Mouse (Mus musculus): Measurements from ENCODE around the gene Sp100. TPM values are rescaled to one million over a fixed set of nuclear protein-coding genes. Genes with fewer than 3 reads are reported as not detected.
A peak's percentile ranks its signal among the peaks of the same experiment; 100 is the strongest.
"Not testable (repeated sequence)": the region's sequence is repeated elsewhere in the genome, so short reads cannot be mapped to it uniquely, and the experiment has no call there.

Sp100 gene
- polyA plus RNA-seq, 1 experiment from 2014 or later, result 1.9 TPM

- H3K36me3 ChIP-seq (ENCODE audit: control insufficient read depth, insufficient read depth, low read length); H3K9ac ChIP-seq (replicated peaks; ENCODE audit: low read length); ATAC-seq (ENCODE audit: low FRiP score, low TSS enrichment); H3K4me1 ChIP-seq (ENCODE audit: control insufficient read depth, insufficient read depth, low read length); H3K4me3 ChIP-seq (replicated peaks; ENCODE audit: low read depth, low read length); H3K9me3 ChIP-seq (ENCODE audit: control insufficient read depth, low read length); H3K4me2 ChIP-seq (ENCODE audit: low read length); DNase-seq; H3K27ac ChIP-seq (replicated peaks; ENCODE audit: low read depth, low read length); H3K27me3 ChIP-seq (ENCODE audit: control insufficient read depth, insufficient read depth, low read length): not testable (repeated sequence)
- WGBS, result 72% methylated on average over 1 of the region's 1 CpGs
Observed at GRCm38 (mm10) chr1:85618689-85619088, 31.1 kb upstream of the Sp100 start.

GRCm38 (mm10) chr1:85636936-85637335 lies 12.9 kb upstream of the Sp100 start:
- not testable (repeated sequence) for DNase-seq; H3K9me3 ChIP-seq (ENCODE audit: control insufficient read depth, low read length); H3K9ac ChIP-seq (replicated peaks; ENCODE audit: low read length); H3K27ac ChIP-seq (replicated peaks; ENCODE audit: low read depth, low read length); H3K4me1 ChIP-seq (ENCODE audit: control insufficient read depth, insufficient read depth, low read length); H3K4me3 ChIP-seq (replicated peaks; ENCODE audit: low read depth, low read length); H3K27me3 ChIP-seq (ENCODE audit: control insufficient read depth, insufficient read depth, low read length); H3K4me2 ChIP-seq (ENCODE audit: low read length); ATAC-seq (ENCODE audit: low FRiP score, low TSS enrichment); H3K36me3 ChIP-seq (ENCODE audit: control insufficient read depth, insufficient read depth, low read length)
- whole genome bisulfite sequencing, result 62% methylated on average over 3 of the region's 3 CpGs

GRCm38 (mm10) chr1:85638144-85638543 lies 11.6 kb upstream of the Sp100 start:
- ATAC-seq (ENCODE audit: low FRiP score, low TSS enrichment); DNase-seq: not testable (repeated sequence)
- WGBS, result 81% methylated on average over 4 of the region's 4 CpGs

GRCm38 (mm10) chr1:85650524-85650923 lies 736 bp downstream of the Sp100 start:
- H3K4me1 ChIP-seq (ENCODE audit: control insufficient read depth, insufficient read depth, low read length); H3K9me3 ChIP-seq (ENCODE audit: control insufficient read depth, low read length): not testable (repeated sequence)
- 82% methylated on average over 3 of the region's 5 CpGs for WGBS

More at GRCm38 (mm10) chr1:85638144-85638543, 11.6 kb upstream of the Sp100 start:
- not testable (repeated sequence) for H3K27ac ChIP-seq (replicated peaks; ENCODE audit: low read depth, low read length); H3K4me2 ChIP-seq (ENCODE audit: low read length); H3K4me1 ChIP-seq (ENCODE audit: control insufficient read depth, insufficient read depth, low read length); H3K9ac ChIP-seq (replicated peaks; ENCODE audit: low read length); H3K27me3 ChIP-seq (ENCODE audit: control insufficient read depth, insufficient read depth, low read length); H3K9me3 ChIP-seq (ENCODE audit: control insufficient read depth, low read length); H3K4me3 ChIP-seq (replicated peaks; ENCODE audit: low read depth, low read length); H3K36me3 ChIP-seq (ENCODE audit: control insufficient read depth, insufficient read depth, low read length)

GRCm38 (mm10) chr1:85651770-85652275 lies 2.0 kb downstream of the Sp100 start:
- not testable (repeated sequence) for H3K27ac ChIP-seq (replicated peaks; ENCODE audit: low read depth, low read length); H3K27me3 ChIP-seq (ENCODE audit: control insufficient read depth, insufficient read depth, low read length); H3K36me3 ChIP-seq (ENCODE audit: control insufficient read depth, insufficient read depth, low read length); H3K4me3 ChIP-seq (replicated peaks; ENCODE audit: low read depth, low read length); H3K9me3 ChIP-seq (ENCODE audit: control insufficient read depth, low read length); H3K4me1 ChIP-seq (ENCODE audit: control insufficient read depth, insufficient read depth, low read length); H3K4me2 ChIP-seq (ENCODE audit: low read length); ATAC-seq (ENCODE audit: low FRiP score, low TSS enrichment); H3K9ac ChIP-seq (replicated peaks; ENCODE audit: low read length)
- DNase-seq, result peak; percentile 5
- WGBS, result 84% methylated on average over 13 of the region's 13 CpGs

More at GRCm38 (mm10) chr1:85650524-85650923, 736 bp downstream of the Sp100 start:
- DNase-seq; H3K9ac ChIP-seq (replicated peaks; ENCODE audit: low read length); H3K4me2 ChIP-seq (ENCODE audit: low read length); H3K27ac ChIP-seq (replicated peaks; ENCODE audit: low read depth, low read length); H3K36me3 ChIP-seq (ENCODE audit: control insufficient read depth, insufficient read depth, low read length); ATAC-seq (ENCODE audit: low FRiP score, low TSS enrichment); H3K27me3 ChIP-seq (ENCODE audit: control insufficient read depth, insufficient read depth, low read length); H3K4me3 ChIP-seq (replicated peaks; ENCODE audit: low read depth, low read length): not testable (repeated sequence)

GRCm38 (mm10) chr1:85657211-85657610 lies 7.4 kb downstream of the Sp100 start:
- not testable (repeated sequence) for H3K27me3 ChIP-seq (ENCODE audit: control insufficient read depth, insufficient read depth, low read length); DNase-seq; H3K4me1 ChIP-seq (ENCODE audit: control insufficient read depth, insufficient read depth, low read length); H3K4me2 ChIP-seq (ENCODE audit: low read length); H3K9me3 ChIP-seq (ENCODE audit: control insufficient read depth, low read length); ATAC-seq (ENCODE audit: low FRiP score, low TSS enrichment); H3K4me3 ChIP-seq (replicated peaks; ENCODE audit: low read depth, low read length); H3K27ac ChIP-seq (replicated peaks; ENCODE audit: low read depth, low read length); H3K36me3 ChIP-seq (ENCODE audit: control insufficient read depth, insufficient read depth, low read length); H3K9ac ChIP-seq (replicated peaks; ENCODE audit: low read length)
- 99% methylated on average over 2 of the region's 2 CpGs for WGBS

GRCm38 (mm10) chr1:85664266-85664665 lies 14.5 kb downstream of the Sp100 start:
- Histone ChIP-seq H3K27ac (replicated peaks; ENCODE audit: low read depth, low read length) (no peak overlapping the region), H3K36me3 (ENCODE audit: control insufficient read depth, insufficient read depth, low read length) (no peaks in the 10 kb centered on the region), H3K4me1 (ENCODE audit: control insufficient read depth, insufficient read depth, low read length) (no peaks in the 10 kb centered on the region), H3K9me3 (ENCODE audit: control insufficient read depth, low read length) (no peaks in the 10 kb centered on the region), H3K27me3 (ENCODE audit: control insufficient read depth, insufficient read depth, low read length) (no peaks in the 10 kb centered on the region), H3K4me2 (ENCODE audit: low read length) (no peak overlapping the region), H3K9ac (replicated peaks; ENCODE audit: low read length) (no peak overlapping the region), H3K4me3 (replicated peaks; ENCODE audit: low read depth, low read length) (no peak overlapping the region)
- no peak for DNase-seq
- no peak for ATAC-seq (ENCODE audit: low FRiP score, low TSS enrichment)

- ATAC-seq (ENCODE audit: low FRiP score, low TSS enrichment), result no peak
- no peak overlapping the region for H3K9ac ChIP-seq (replicated peaks; ENCODE audit: low read length)
- WGBS, result 79% methylated on average over 4 of the region's 4 CpGs
Observed at GRCm38 (mm10) chr1:85680226-85680625, 30.4 kb downstream of the Sp100 start.

GRCm38 (mm10) chr1:85686666-85687065 lies 36.9 kb downstream of the Sp100 start:
- Histone ChIP-seq H3K27ac (replicated peaks; ENCODE audit: low read depth, low read length) (no peak overlapping the region), H3K36me3 (ENCODE audit: control insufficient read depth, insufficient read depth, low read length) (no peaks in the 10 kb centered on the region), H3K27me3 (ENCODE audit: control insufficient read depth, insufficient read depth, low read length) (no peaks in the 10 kb centered on the region), H3K4me3 (replicated peaks; ENCODE audit: low read depth, low read length) (no peak overlapping the region), H3K9me3 (ENCODE audit: control insufficient read depth, low read length) (no peaks in the 10 kb centered on the region), H3K4me2 (ENCODE audit: low read length) (no peak overlapping the region), H3K4me1 (ENCODE audit: control insufficient read depth, insufficient read depth, low read length) (no peaks in the 10 kb centered on the region), H3K9ac (replicated peaks; ENCODE audit: low read length) (no peak overlapping the region)
- 82% methylated on average over 5 of the region's 5 CpGs for WGBS
- ATAC-seq (ENCODE audit: low FRiP score, low TSS enrichment) (no peak), DNase-seq (no peak)

More at GRCm38 (mm10) chr1:85680226-85680625, 30.4 kb downstream of the Sp100 start:
- Histone ChIP-seq H3K27me3 (ENCODE audit: control insufficient read depth, insufficient read depth, low read length) (no peaks in the 10 kb centered on the region), H3K36me3 (ENCODE audit: control insufficient read depth, insufficient read depth, low read length) (no peaks in the 10 kb centered on the region), H3K4me2 (ENCODE audit: low read length) (no peak overlapping the region), H3K4me3 (replicated peaks; ENCODE audit: low read depth, low read length) (no peak overlapping the region), H3K27ac (replicated peaks; ENCODE audit: low read depth, low read length) (no peak overlapping the region), H3K4me1 (ENCODE audit: control insufficient read depth, insufficient read depth, low read length) (no peaks in the 10 kb centered on the region), H3K9me3 (ENCODE audit: control insufficient read depth, low read length) (no peaks in the 10 kb centered on the region)
- no peak for DNase-seq
